Mouse (Mus musculus) ES-Bruce4 (cell line): ENCODE data around the gene Kmt5a. TPM values are rescaled to one million over a fixed set of nuclear protein-coding genes. Genes with fewer than 3 reads are reported as not detected.

Source experiments
- H3K27ac ChIP-seq: 2 replicates; pipeline ENCODE4 v1.5.1; 2012; ENCODE audit warnings: low read length, inconsistent platforms; ENCODE audit not compliant: insufficient read depth
- H3K27me3 ChIP-seq: 2 replicates; pipeline ENCODE4 v1.6.1; 2012; ENCODE audit warnings: mild to moderate bottlenecking, low read length, inconsistent platforms; ENCODE audit not compliant: control insufficient read depth, poor library complexity, insufficient read depth, severe bottlenecking
- H3K36me3 ChIP-seq: 2 replicates; pipeline ENCODE4 v1.6.1; 2012; ENCODE audit warnings: inconsistent platforms, mild to moderate bottlenecking, low read length, moderate library complexity; ENCODE audit not compliant: control insufficient read depth, poor library complexity, insufficient read depth, severe bottlenecking
- H3K4me1 ChIP-seq: one replicate; pipeline ENCODE4 v1.8.1; 2011; ENCODE audit warnings: low read length; ENCODE audit not compliant: control insufficient read depth, insufficient read depth
- H3K4me3 ChIP-seq: 2 replicates; pipeline ENCODE4 v1.5.1; 2011; ENCODE audit warnings: low read depth, mild to moderate bottlenecking, low read length
- H3K9ac ChIP-seq: 2 replicates; pipeline ENCODE4 v1.6.1; 2012; ENCODE audit warnings: low read depth, mild to moderate bottlenecking, inconsistent platforms; ENCODE audit not compliant: poor library complexity, severe bottlenecking
- H3K9me3 ChIP-seq: replicated peaks from 2 replicates; pipeline ENCODE4 v1.6.1; 2012; ENCODE audit warnings: mild to moderate bottlenecking, low read length, inconsistent platforms; ENCODE audit not compliant: control insufficient read depth, poor library complexity, insufficient read depth, severe bottlenecking
- CTCF ChIP-seq: IDR thresholded peaks from one replicate; pipeline ENCODE4 v1.8.1; 2011; ENCODE audit warnings: low read depth, low read length
- EP300 ChIP-seq: IDR thresholded peaks from 2 replicates; pipeline ENCODE4 v1.6.1; 2011; ENCODE audit warnings: low read depth, low read length; ENCODE audit not compliant: insufficient read depth
- POLR2A ChIP-seq: IDR thresholded peaks from one replicate; pipeline ENCODE4 v1.8.1; 2011; ENCODE audit warnings: low read length; ENCODE audit not compliant: insufficient read depth
- polyA plus RNA-seq: library from polyadenylated mRNA; stranded (reverse); fragments of >200 nt; gene quantifications from 2 replicates; pipeline ENCODE4 v1.2.4, GENCODE M21; 2011; ENCODE audit warnings: low read depth; ENCODE audit not compliant: missing spikeins, insufficient read depth, insufficient read length

Gene Kmt5a
- 166 and 187 TPM in 2 replicates for polyA plus RNA-seq

DNA sequence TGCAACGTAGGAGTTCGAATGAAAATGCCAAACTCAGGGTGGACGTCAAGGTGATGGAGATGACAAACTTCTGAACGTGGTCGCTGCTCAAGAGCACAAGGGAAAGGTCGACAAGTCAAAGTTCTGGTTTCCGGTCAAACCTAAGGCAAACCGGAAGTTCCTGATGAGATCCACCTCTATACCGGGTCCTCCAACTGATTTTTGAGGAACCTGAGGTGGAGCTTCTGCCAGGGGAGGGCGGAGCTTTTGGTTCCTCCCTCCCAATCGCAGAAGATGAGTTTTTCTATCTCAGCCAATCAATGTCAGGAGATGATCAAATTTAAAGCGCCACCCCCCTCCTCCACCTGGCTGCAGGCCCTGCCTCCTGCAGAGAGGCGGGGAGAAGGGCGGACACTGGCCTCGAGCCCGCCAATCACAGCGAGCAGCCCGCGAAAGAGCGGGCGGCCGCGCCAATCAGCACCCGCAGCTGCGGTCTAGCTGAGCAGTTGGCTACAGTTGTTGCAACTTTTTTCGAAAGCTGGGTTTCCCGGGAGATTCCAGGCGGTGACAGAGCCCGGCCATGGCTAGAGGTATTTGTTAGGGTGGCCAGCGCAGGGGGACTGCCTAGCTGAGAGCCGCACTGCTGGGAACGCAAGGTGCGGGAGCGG is at the start of gene Kmt5a:
Gene Kmt5a (plus strand): TSS at position 484 of the 647 bp plus-strand sequence.
- Histone ChIP-seq H3K9me3 (no peaks in the 10 kb centered on the region), H3K27me3 (no peaks in the 10 kb centered on the region)
- TF ChIP-seq EP300 (no peak), POLR2A (peak; percentile 74)

DNA sequence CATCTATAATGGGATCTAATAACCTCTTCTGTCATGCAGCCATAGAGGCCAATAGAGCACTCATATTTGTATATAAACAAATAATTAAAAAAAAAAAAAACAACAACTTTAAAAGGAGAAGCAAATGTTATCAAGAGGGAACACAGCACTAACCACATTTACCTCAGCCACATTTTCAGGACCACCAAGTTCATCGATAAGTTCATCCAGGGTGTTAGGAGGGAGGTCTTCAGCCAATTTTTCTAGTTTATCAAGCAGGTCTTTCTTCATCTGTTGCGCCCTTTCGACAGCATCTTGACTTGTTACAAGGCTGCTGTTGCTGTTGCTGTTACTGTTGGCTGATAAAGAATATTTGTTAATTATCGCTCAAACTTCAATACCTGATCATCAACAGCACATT is 47.3 kb upstream of the Kmt5a start:
- Histone ChIP-seq H3K9ac (no peak overlapping the region), H3K27ac (no peak overlapping the region), H3K4me3 (no peak overlapping the region), H3K4me1 (no peaks in the 10 kb centered on the region), H3K9me3 (no peaks in the 10 kb centered on the region), H3K36me3 (peaks cover 78% of the 10 kb centered on the region), H3K27me3 (no peaks in the 10 kb centered on the region)
- no peak for TF ChIP-seq CTCF
- no peak for TF ChIP-seq POLR2A
- TF ChIP-seq EP300: no peak

More for the DNA sequence above, at the start of gene Kmt5a:
- no peaks in the 10 kb centered on the region for H3K36me3 ChIP-seq
- peak within 1 kb of the TSS; percentile 99 for H3K4me3 ChIP-seq
- peak within 1 kb of the TSS; percentile 84 for H3K9ac ChIP-seq
- no peaks in the 10 kb centered on the region for H3K4me1 ChIP-seq
- peak within 1 kb of the TSS; percentile 83 for H3K27ac ChIP-seq

DNA sequence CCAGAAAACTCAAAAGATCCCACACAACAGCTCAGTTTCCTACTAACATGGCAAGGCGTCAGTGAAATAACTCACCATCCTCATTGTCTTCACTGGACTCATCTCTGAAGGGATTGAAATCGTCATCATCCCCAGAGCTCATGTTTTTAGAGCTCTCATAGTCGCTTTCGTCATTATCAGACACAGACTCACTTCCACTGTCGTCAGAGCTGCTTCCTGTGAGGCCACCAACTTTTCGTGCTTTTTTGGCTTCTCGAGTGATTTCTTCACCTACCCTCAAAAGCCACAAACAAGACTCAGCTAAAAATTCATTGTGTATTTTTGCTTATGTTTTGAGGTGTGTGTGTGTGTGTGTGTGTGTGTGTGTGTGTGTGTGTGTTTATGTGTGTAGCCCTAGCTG is 46.0 kb upstream of the Kmt5a start:
- H3K4me3 ChIP-seq: no peak overlapping the region
- H3K9ac ChIP-seq: no peak overlapping the region
- H3K27ac ChIP-seq: no peak overlapping the region
- peaks cover 77% of the 10 kb centered on the region for H3K36me3 ChIP-seq
- H3K27me3 ChIP-seq: no peaks in the 10 kb centered on the region
- TF ChIP-seq CTCF (no peak), POLR2A (no peak), EP300 (no peak)
- no peaks in the 10 kb centered on the region for H3K4me1 ChIP-seq
- no peaks in the 10 kb centered on the region for H3K9me3 ChIP-seq

DNA sequence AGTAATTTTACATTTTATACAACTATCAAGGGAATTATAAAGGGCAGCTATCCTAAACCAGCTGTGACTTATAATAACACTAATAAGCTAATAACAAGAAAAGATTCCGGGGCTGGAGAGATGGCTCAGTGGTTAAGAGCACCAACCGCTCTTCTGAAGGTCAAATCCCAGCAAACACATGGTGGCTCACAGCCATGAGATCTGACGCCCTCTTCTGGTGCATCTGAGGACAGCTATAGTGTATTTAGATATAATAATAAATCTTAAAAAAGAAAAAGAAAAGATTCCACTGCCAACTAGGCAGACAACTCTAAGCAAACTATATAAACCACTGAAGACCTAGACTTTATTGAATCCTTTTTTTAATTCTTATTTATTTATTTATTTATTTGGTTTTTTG is 28.9 kb upstream of the Kmt5a start:
- TF ChIP-seq EP300 (no peak), CTCF (peak; percentile 18), POLR2A (no peak)
- Histone ChIP-seq H3K9me3 (no peaks in the 10 kb centered on the region), H3K4me3 (no peak overlapping the region), H3K9ac (no peak overlapping the region), H3K27ac (no peak overlapping the region), H3K36me3 (peaks cover 67% of the 10 kb centered on the region), H3K4me1 (no peaks in the 10 kb centered on the region), H3K27me3 (no peaks in the 10 kb centered on the region)

- Histone ChIP-seq H3K27ac (no peak overlapping the region), H3K4me1 (no peaks in the 10 kb centered on the region), H3K36me3 (peaks cover 55% of the 10 kb centered on the region), H3K9ac (no peak overlapping the region), H3K4me3 (no peak overlapping the region), H3K27me3 (no peaks in the 10 kb centered on the region), H3K9me3 (no peaks in the 10 kb centered on the region)
- TF ChIP-seq POLR2A: no peak
- TF ChIP-seq EP300: no peak
- no peak for TF ChIP-seq CTCF
Observed at GRCm38 (mm10) chr5:124412163-124412562, 27.6 kb upstream of the Kmt5a start.

DNA sequence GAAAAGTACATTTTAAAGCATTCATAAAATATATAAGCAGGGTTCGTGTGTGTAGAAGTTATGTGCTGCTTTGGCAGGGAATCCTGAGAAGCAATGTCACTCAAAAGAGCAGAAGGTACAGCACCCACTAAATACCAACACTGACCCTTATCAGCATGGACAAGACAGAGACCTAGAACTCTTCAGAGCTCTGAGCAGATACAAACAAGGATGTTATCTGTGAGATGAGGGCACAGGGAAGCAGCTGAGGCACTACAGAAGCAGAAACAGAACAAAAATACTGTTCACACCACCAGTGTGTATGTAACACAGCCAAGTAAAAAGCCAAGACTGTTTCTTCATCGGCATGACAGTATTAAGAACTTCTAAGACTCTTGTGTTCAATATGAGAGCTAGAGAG is 20.8 kb upstream of the Kmt5a start:
- Histone ChIP-seq H3K4me3 (no peak overlapping the region), H3K27ac (no peak overlapping the region), H3K9me3 (no peaks in the 10 kb centered on the region), H3K4me1 (peaks cover 2% of the 10 kb centered on the region), H3K9ac (no peak overlapping the region), H3K27me3 (no peaks in the 10 kb centered on the region), H3K36me3 (peaks cover 15% of the 10 kb centered on the region)
- TF ChIP-seq POLR2A: no peak
- TF ChIP-seq CTCF: no peak
- no peak for TF ChIP-seq EP300
